Mouse (Mus musculus): Measurements from ENCODE around the gene Metap1.

Metap1 gene

DNA sequence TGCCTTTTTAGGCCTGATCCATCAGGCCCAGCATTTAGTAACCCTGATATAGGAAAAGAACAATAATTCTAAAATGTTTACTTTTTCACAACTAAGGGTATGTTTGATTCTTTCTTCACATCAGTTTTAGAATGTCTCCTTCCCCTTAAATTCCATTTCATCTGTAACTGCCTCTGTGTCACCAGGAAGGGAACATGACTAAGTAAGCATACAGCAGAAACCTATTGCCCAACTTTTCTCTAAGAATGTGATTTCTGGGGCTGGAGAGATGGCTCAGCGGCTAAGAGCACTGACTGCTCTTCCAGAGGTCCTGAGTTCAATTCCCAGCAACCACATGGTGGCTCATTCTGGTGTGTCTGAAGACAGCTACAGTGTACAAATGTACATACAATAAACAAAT is 35.1 kb downstream of the Metap1 start:
- DNase-seq (ENCODE audit: extremely low read depth, low read depth, low spot score), result no peak

GRCm38 (mm10) chr3:138452169-138452568 is 37.1 kb downstream of the Metap1 start:
- no peak for DNase-seq (ENCODE audit: extremely low read depth, low read depth, low spot score)

- no peak for DNase-seq (ENCODE audit: extremely low read depth, low read depth, low spot score)
Measured at GRCm38 (mm10) chr3:138448077-138448860, 41.0 kb downstream of the Metap1 start.

- no peak for DNase-seq (ENCODE audit: extremely low read depth, low read depth, low spot score)
Measured at GRCm38 (mm10) chr3:138443465-138443771, 45.9 kb downstream of the Metap1 start.

DNA sequence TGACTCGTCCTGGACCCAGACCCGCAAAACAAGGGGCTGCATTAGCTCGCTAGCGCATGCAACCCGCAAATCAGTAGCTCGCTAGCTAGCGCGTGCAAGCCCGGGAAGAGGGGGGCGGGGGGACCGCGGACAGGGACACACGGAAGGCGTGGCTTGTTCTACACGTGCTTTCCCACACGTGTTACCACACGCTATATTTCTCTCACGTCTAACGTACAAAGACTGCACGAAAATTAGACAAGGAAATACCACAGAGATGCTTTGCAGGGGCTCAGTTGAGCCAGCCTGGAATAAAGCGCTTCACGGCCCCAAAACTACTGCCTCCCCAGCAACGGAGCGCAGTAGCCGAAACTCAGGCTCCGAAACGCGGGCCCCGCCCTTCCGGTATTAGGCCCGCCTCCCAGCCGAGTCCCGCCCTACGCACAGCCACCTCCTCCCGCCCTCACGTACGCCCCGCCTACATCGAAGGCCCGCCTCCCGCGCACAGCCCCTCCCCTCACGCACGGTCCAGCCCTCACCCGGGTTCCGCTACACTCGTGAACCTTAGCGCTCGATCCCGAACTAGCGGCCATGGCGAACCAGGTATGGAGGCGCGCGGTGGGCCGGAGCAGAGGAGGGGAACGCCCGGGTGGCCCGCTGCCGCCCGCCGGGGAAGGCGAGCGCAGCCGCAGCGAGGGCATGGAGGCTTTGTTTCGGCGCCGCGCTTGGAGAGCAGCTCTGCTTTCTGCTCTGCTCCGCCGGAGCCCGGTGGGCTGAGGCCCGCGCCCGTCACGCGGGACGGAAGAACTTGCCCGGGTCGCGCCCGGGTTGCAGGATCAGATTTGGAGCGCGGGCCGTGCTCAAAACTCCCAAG is 46.5 kb downstream of the Metap1 start, which contains the start of gene Adh5:
Gene Adh5 (plus strand): TSS at position 482 of the 853 bp plus-strand sequence.
- DNase-seq (ENCODE audit: extremely low read depth, low read depth, low spot score), result no peak

DNA sequence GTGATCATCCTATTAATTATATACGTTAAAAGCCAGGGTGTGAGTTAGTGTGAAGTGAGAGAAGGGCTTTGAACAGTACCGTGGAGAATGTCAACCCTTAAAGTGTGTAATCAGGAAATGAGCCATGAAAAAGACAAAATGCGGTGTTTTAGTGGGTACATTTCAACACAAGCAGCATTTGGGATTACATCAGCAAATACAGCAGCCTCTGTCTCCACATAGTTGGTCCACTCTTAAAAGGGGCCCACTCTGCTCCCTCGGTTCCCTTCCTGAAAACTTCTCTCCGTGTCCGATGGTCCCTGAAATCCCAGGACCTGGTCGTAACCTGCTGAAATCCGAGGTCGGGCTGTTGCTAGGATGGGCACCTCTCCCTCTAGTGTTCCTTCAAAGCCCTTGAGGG is 47.1 kb downstream of the Metap1 start:
- no peak for DNase-seq (ENCODE audit: extremely low read depth, low read depth, low spot score)

- no peak for DNase-seq (ENCODE audit: extremely low read depth, low read depth, low spot score)
Measured at GRCm38 (mm10) chr3:138438716-138439115, 50.6 kb downstream of the Metap1 start.

DNA sequence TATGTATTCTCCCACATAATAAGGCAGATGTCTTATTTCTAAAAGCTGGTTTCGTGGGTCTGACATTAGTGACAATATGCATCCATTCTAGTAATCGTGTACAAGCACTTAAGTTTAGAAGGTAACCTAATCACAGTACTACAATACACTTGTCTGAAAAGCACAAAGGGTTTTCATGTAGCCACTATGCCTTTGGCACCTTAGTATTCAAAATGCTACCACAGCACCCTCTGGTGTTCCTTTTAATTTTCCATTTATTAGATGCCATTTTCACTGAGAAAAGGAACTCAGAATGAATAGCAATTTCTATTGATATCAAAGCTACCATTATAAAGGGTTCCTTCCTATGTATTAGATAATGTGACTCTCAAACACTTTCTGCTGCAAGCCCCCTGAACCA is 57.5 kb downstream of the Metap1 start:
- no peak for DNase-seq (ENCODE audit: extremely low read depth, low read depth, low spot score)

DNA sequence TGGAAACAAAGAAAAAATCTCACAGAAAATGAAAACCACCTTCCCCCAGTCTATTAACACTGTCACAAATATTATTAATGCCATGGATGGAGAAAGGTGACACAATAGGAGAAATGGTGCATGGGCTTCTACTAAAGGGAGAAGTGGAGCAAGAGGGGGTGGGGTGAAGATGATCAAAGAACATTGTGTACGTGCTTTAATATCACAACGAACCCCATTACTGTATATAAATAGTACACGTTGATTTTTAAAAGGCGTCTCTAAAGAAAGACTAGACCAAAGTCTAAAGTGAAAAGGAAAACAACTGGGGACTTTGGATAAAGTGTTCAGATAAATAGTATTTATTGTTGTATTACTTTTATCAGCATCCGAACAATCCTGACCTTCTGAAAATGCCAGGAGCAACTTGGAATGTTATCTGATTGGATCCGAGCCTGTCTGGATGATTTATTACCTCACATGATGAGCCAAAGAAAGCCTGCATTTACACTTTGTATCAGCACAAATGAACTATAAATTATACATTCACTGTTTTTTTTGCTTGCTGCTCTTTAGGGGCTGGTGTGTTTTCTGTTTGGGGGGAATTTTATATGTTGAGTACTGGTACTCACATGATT is 58.8 kb downstream of the Metap1 start:
- DNase-seq (ENCODE audit: extremely low read depth, low read depth, low spot score), result no peak

DNA sequence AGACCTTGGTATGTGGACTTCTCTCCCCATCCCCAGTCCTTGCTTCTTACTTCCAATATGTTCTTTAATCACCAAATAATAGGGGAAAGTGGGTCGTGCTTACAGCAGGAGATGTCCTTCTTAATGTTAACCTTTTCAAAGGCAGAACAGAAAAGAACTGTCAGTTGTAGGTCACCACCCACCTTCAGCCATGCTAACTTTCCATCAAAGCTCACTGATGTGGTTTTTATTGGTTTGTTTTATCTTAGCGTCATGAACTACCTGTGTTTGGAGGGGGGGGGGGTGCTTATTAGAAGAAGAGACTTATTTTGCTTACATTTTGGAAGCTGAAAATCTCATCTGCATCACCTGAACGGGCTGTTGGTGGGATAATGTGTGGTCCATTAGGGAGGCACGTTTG is 65.1 kb downstream of the Metap1 start:
- no peak for DNase-seq (ENCODE audit: extremely low read depth, low read depth, low spot score)

- DNase-seq (ENCODE audit: extremely low read depth, low read depth, low spot score), result no peak
Measured at GRCm38 (mm10) chr3:138423664-138424063, 65.7 kb downstream of the Metap1 start.

DNA sequence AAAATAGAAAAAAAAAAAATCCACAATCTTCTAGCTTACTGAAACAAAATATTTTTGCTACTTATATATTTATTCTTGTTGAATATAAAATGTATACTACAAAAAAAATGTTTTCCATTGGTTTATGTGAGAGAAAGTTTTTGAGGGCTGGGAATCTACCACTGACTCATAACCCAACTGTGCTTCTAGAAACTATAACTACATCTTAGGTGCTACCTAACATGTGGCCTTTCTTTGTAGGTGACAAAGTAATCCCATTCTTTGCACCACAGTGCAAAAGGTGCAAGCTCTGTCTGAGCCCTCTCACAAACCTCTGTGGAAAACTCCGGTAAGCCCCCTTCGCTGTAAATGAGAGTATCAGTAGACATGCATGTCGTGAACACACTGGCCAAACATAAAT is 68.9 kb downstream of the Metap1 start:
- no peak for DNase-seq (ENCODE audit: extremely low read depth, low read depth, low spot score)

DNA sequence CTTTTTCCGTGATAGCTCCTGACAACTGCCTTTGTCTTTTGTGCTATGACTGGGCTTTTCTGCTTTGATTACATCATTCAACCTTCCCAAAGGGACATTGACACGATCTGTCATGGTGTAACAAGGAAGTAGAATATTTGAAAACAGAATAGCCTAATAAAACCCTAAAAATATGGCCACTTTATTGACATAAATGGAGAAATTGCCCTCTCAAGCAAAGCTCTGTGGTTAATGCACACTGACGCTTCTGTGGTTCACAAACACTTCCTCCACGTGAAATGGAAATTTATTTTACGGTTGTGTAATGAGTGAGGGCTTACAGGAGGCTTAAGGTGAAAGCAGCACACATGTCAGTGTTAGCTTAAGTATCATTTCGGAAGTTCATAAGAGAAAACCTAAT is 69.9 kb downstream of the Metap1 start:
- no peak for DNase-seq (ENCODE audit: extremely low read depth, low read depth, low spot score)

DNA sequence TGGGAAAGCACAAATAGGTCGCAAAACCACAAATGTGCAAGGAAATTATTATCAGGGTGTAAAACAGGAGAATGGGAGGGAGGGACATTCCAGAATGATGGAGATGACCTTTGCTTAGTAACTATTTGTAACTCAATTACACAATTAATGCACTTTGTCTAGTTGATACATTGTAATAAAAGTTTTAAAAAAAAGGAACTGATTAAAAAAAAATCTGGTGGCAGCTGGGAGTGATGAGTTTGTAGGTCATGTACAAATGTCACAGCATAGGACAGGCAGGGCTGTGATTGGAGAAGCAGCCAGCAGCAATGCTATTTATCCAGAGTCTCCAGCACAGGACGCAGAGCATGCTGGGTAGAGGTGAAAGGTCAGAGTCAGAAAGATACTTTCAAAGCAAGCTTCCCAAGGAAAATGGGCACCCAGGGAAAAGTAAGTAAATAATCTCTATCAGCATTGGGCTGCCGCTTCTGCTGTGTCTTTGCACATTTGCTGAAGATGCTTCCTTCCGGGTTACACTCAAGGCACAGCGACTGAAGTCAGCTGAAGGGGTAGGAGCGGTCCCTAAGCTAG is 74.1 kb downstream of the Metap1 start, which contains the start of gene Adh4:
Gene Adh4 (plus strand): TSS at position 346 of the 570 bp plus-strand sequence.
- DNase-seq (ENCODE audit: extremely low read depth, low read depth, low spot score), result no peak

DNA sequence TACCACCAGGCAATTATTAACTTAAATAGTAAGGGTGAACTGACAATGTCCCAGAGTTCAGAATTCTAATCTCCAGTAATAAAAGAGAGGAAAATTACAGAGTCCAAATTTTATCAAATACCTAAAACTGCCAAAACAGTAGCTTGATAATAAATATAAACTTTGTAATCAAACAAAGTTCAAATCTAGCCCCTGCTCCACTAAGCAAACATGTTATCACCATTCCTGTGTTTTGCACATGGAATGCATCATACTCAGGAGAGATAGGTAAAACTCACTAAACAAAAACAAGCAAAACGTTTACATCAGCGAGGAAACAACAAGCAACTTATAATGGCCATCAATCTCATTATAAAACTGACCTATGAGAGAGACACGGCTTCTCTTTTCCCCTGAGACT is 79.1 kb downstream of the Metap1 start:
- DNase-seq (ENCODE audit: extremely low read depth, low read depth, low spot score), result no peak

DNA sequence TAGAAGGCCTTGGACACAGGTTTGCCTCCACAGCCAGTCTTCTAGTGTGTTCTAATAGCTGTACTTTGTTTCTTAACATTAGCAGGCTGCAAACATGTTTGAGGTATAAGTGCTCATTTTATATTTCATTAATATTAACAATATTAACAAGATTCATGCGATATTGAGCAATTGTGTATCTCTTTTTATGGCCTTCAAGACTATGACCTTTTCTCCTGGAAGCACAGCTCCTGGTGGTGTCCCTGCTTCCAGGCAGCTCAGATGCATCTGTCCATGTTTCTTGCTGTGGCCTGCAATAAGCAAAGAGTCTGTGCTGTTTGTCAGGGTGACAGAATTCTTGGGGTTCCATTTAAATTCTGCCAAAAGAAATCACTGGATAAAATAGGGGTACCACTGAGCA is 79.7 kb downstream of the Metap1 start:
- no peak for DNase-seq (ENCODE audit: extremely low read depth, low read depth, low spot score)
